Mouse (Mus musculus): ENCODE measurements around the gene Camk1d. TPM values are rescaled to one million over a fixed set of nuclear protein-coding genes. Genes with fewer than 3 reads are reported as not detected.

Gene Camk1d
- polyA plus RNA-seq (2014; fragmentation: Illumina TruSeq; extraction: RNeasy Lipid Tissue Mini Kit (QIAGEN cat#74804); ENCODE audit: low read depth, low replicate concordance), result 4.1 TPM

DNA sequence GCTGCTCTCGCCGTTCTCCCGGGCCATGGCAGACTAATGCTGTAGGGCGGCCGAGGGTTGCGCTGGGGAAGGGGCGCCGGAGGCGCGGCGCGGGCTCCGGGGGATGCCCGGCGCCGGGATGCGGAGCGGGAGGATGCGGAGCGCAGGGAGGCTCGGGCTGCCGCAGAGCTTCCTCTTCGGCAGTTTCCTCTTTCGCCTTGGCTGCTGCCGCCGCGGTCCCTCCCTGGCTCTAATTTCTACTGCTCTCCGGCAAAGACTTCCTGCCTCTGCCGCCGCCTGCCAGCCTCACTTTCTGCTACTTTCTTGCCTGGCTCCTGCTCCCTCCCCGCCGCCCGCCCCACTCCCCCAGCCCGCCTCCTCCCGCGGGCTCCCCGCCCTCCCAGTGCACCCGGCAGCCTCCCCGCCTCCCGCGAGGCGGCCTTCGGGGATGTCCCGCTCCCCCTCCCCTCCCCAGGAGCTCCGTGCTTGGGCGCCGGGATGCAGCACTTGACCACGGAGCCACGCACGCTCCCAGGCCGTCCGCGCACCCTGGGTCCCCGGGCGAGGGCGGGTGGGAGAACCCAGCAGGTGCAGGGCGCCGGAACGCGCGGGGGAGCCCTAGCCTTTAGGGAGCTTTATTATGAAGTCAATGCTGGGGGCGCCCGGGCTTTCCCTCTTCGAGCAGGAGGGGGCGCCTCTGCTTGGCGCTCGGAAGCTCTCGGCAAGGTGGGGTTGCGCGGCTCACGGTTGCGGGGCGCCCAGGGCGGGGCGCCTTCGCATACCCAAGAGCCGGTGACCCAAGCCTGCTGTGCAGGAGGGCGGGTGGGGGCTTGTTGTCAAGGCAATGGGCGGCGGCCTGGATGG, at the start of gene Camk1d:
Camk1d (minus strand) TSS at position 305 of the 843 bp plus-strand sequence.

Other genes starting within 250 kb of the Camk1d start
- gene Nudt5, start 130.5 kb upstream of the Camk1d start, polyA plus RNA-seq (2014; fragmentation: Illumina TruSeq; extraction: RNeasy Lipid Tissue Mini Kit (QIAGEN cat#74804); ENCODE audit: low read depth, low replicate concordance), result 10.1 TPM
- gene Cdc123, start 130.6 kb upstream of the Camk1d start, polyA plus RNA-seq (2014; fragmentation: Illumina TruSeq; extraction: RNeasy Lipid Tissue Mini Kit (QIAGEN cat#74804); ENCODE audit: low read depth, low replicate concordance), result 108 TPM
- not detected for gene Gm13199, start 148.4 kb upstream of the Camk1d start, polyA plus RNA-seq (2014; fragmentation: Illumina TruSeq; extraction: RNeasy Lipid Tissue Mini Kit (QIAGEN cat#74804); ENCODE audit: low read depth, low replicate concordance)
- 25.1 TPM for gene Sec61a2, start 180.9 kb upstream of the Camk1d start, polyA plus RNA-seq (2014; fragmentation: Illumina TruSeq; extraction: RNeasy Lipid Tissue Mini Kit (QIAGEN cat#74804); ENCODE audit: low read depth, low replicate concordance)
- gene Dhtkd1, start 228.3 kb upstream of the Camk1d start, polyA plus RNA-seq (2014; fragmentation: Illumina TruSeq; extraction: RNeasy Lipid Tissue Mini Kit (QIAGEN cat#74804); ENCODE audit: low read depth, low replicate concordance), result 6.6 TPM
- gene Upf2, start 237.0 kb upstream of the Camk1d start, polyA plus RNA-seq (2014; fragmentation: Illumina TruSeq; extraction: RNeasy Lipid Tissue Mini Kit (QIAGEN cat#74804); ENCODE audit: low read depth, low replicate concordance), result 17.9 TPM